Mouse (Mus musculus) heart, embryonic 13.5 days (tissue): ENCODE data around the gene Slc30a4. TPM values are rescaled to one million over a fixed set of nuclear protein-coding genes. Genes with fewer than 3 reads are reported as not detected.

Source experiments
- ATAC-seq: fragments of 200-750 bp; cut with Nextera tagmentation; 2 replicates; pipeline ENCODE4 v1.8.0; 2017; ENCODE audit warnings: moderate TSS enrichment; ENCODE audit not compliant: insufficient number of reproducible peaks, low FRiP score, low TSS enrichment; ENCODE audit errors: extremely low read depth
- H3K27ac ChIP-seq: fragments of 300-500 bp; sonication (generic); replicated peaks from 2 replicates; pipeline ENCODE4 v1.5.1; 2015; ENCODE audit warnings: moderate library complexity, mild to moderate bottlenecking, inconsistent platforms
- H3K27me3 ChIP-seq: fragments of 300-500 bp; sonication (generic); replicated peaks from 2 replicates; pipeline ENCODE4 v1.6.1; 2015; ENCODE audit warnings: mild to moderate bottlenecking, inconsistent platforms
- H3K36me3 ChIP-seq: fragments of 300-500 bp; sonication (generic); 2 replicates; pipeline ENCODE4 v1.6.1; 2015; ENCODE audit warnings: mild to moderate bottlenecking, inconsistent platforms
- H3K4me1 ChIP-seq: fragments of 300-500 bp; sonication (generic); 2 replicates; pipeline ENCODE4 v1.6.1; 2015; ENCODE audit warnings: inconsistent platforms
- H3K4me2 ChIP-seq: fragments of 300-500 bp; sonication (generic); 2 replicates; pipeline ENCODE4 v1.6.1; 2015; ENCODE audit warnings: inconsistent platforms, mild to moderate bottlenecking, moderate library complexity
- H3K4me3 ChIP-seq: fragments of 300-500 bp; sonication (generic); 2 replicates; pipeline ENCODE4 v1.5.1; 2015; ENCODE audit warnings: moderate library complexity, mild to moderate bottlenecking, inconsistent platforms
- H3K9ac ChIP-seq: fragments of 300-500 bp; sonication (generic); 2 replicates; pipeline ENCODE4 v1.6.1; 2015; ENCODE audit warnings: inconsistent platforms, mild to moderate bottlenecking, moderate library complexity
- H3K9me3 ChIP-seq: fragments of 300-500 bp; sonication (generic); 2 replicates; pipeline ENCODE4 v1.6.1; 2016; ENCODE audit warnings: inconsistent platforms
- WGBS: fragments of 180-500 bp; shearing (Covaris S2); methylation state at CpG from one replicate; pipeline ENCODE4 v1.1.7; 2015; ENCODE audit warnings: mixed read lengths; 5-methylcytosine and 5-hydroxymethylcytosine counted together
- polyA plus RNA-seq: library from polyadenylated mRNA; unstranded; fragments of >200 nt; fragmentation: Nextera tagmentation; extraction: Ambion mirVana; gene quantifications from 2 replicates; pipeline ENCODE4 v1.2.1, GENCODE M21; 2015

The Slc30a4 gene
- polyA plus RNA-seq: 4.8 and 5.2 TPM in 2 replicates

- Histone ChIP-seq H3K9ac (peak within 1 kb of the TSS; percentile 90), H3K4me1 (peaks cover 15% of the 10 kb centered on the region), H3K36me3 (no peaks in the 10 kb centered on the region), H3K9me3 (no peaks in the 10 kb centered on the region), H3K4me2 (peak within 1 kb of the TSS; percentile 89), H3K27ac (peak within 1 kb of the TSS; percentile 66), H3K4me3 (peak within 1 kb of the TSS; percentile 75), H3K27me3 (peaks cover 3% of the 10 kb centered on the region; the same call in 1 of the 2 replicates)
- under 1% methylated on average over 105 of the region's 111 CpGs for WGBS
- peak; percentile 90 for ATAC-seq
Observed at GRCm38 (mm10) chr2:122702181-122703036, at the start of gene Slc30a4. TSS of gene Slc30a4 (minus strand) at chr2:122702663.

- H3K27ac ChIP-seq: no peak overlapping the region
- no peaks in the 10 kb centered on the region for H3K4me1 ChIP-seq
- no peak overlapping the region for H3K9ac ChIP-seq
- no peaks in the 10 kb centered on the region for H3K9me3 ChIP-seq
- H3K27me3 ChIP-seq: no peaks in the 10 kb centered on the region
- H3K36me3 ChIP-seq: peaks cover 71% of the 10 kb centered on the region
- no peak overlapping the region for H3K4me3 ChIP-seq
- WGBS: 80% methylated on average over 9 of the region's 9 CpGs
- ATAC-seq: no peak
- no peak overlapping the region for H3K4me2 ChIP-seq
Observed at GRCm38 (mm10) chr2:122746461-122746860, 44.0 kb upstream of the Slc30a4 start.

GRCm38 (mm10) chr2:122739023-122739422 is 36.6 kb upstream of the Slc30a4 start:
- Histone ChIP-seq H3K4me3 (peak overlapping the region; percentile 93), H3K9ac (peak overlapping the region; percentile 96), H3K36me3 (peaks cover 18% of the 10 kb centered on the region), H3K27ac (peak overlapping the region; percentile 95; the same call in 1 of the 2 replicates), H3K4me2 (peak overlapping the region; percentile 84), H3K9me3 (no peaks in the 10 kb centered on the region), H3K27me3 (peaks cover 18% of the 10 kb centered on the region), H3K4me1 (peaks cover 10% of the 10 kb centered on the region)
- ATAC-seq: no peak
- WGBS: 30% methylated on average over 7 of the region's 7 CpGs

- peak within 1 kb of the TSS; percentile 96 for H3K9ac ChIP-seq
- H3K36me3 ChIP-seq: peaks cover 11% of the 10 kb centered on the region
- H3K4me3 ChIP-seq: peak within 1 kb of the TSS; percentile 93
- H3K4me2 ChIP-seq: peak within 1 kb of the TSS; percentile 84
- no peaks in the 10 kb centered on the region for H3K9me3 ChIP-seq
- peak; percentile 80 for ATAC-seq
- peaks cover 25% of the 10 kb centered on the region for H3K27me3 ChIP-seq
- WGBS: under 1% methylated on average over 50 of the region's 59 CpGs
- H3K4me1 ChIP-seq: peaks cover 10% of the 10 kb centered on the region
- peak within 1 kb of the TSS; percentile 95 for H3K27ac ChIP-seq
Observed at GRCm38 (mm10) chr2:122737894-122738830, 35.7 kb upstream of the Slc30a4 start, which contains the start of gene Bloc1s6. TSS of gene Bloc1s6 (plus strand) at chr2:122738503.

GRCm38 (mm10) chr2:122731456-122731855 is 29.0 kb upstream of the Slc30a4 start:
- Histone ChIP-seq H3K4me2 (no peak overlapping the region), H3K27ac (no peak overlapping the region), H3K36me3 (no peaks in the 10 kb centered on the region), H3K4me3 (no peak overlapping the region), H3K27me3 (peaks cover 35% of the 10 kb centered on the region), H3K4me1 (0 out of 2 replicates have a peak, but pooled peaks cover under 1% of the 10 kb centered on the region), H3K9me3 (no peaks in the 10 kb centered on the region), H3K9ac (no peak overlapping the region)
- whole genome bisulfite sequencing: 64% methylated on average over 2 of the region's 2 CpGs
- no peak for ATAC-seq

GRCm38 (mm10) chr2:122725604-122726003 is 23.1 kb upstream of the Slc30a4 start:
- Histone ChIP-seq H3K9ac (no peak overlapping the region), H3K4me3 (no peak overlapping the region), H3K9me3 (no peaks in the 10 kb centered on the region), H3K4me2 (no peak overlapping the region), H3K36me3 (no peaks in the 10 kb centered on the region), H3K4me1 (peaks cover 4% of the 10 kb centered on the region; the same call in 1 of the 2 replicates), H3K27ac (no peak overlapping the region), H3K27me3 (peaks cover 6% of the 10 kb centered on the region; the same call in 1 of the 2 replicates)
- ATAC-seq: no peak
- WGBS: 53% methylated on average over 10 of the region's 10 CpGs

GRCm38 (mm10) chr2:122720564-122720963 is 18.1 kb upstream of the Slc30a4 start:
- no peaks in the 10 kb centered on the region for H3K9me3 ChIP-seq
- no peak overlapping the region for H3K4me3 ChIP-seq
- ATAC-seq: no peak
- H3K27ac ChIP-seq: no peak overlapping the region
- no peak overlapping the region for H3K4me2 ChIP-seq
- no peaks in the 10 kb centered on the region for H3K36me3 ChIP-seq
- WGBS: 58% methylated on average over 3 of the region's 3 CpGs
- H3K4me1 ChIP-seq: no peaks in the 10 kb centered on the region
- H3K27me3 ChIP-seq: 0 out of 2 replicates have a peak, but pooled peaks cover 3% of the 10 kb centered on the region
- no peak overlapping the region for H3K9ac ChIP-seq

- Histone ChIP-seq H3K27me3 (0 out of 2 replicates have a peak, but pooled peaks cover 3% of the 10 kb centered on the region), H3K9ac (no peak overlapping the region), H3K9me3 (no peaks in the 10 kb centered on the region), H3K27ac (no peak overlapping the region), H3K4me3 (no peak overlapping the region), H3K4me1 (no peaks in the 10 kb centered on the region), H3K36me3 (no peaks in the 10 kb centered on the region), H3K4me2 (no peak overlapping the region)
- WGBS: 51% methylated on average over 1 of the region's 1 CpGs
- no peak for ATAC-seq
Observed at GRCm38 (mm10) chr2:122719232-122719631, 16.8 kb upstream of the Slc30a4 start.

GRCm38 (mm10) chr2:122716301-122716842 is 13.9 kb upstream of the Slc30a4 start:
- Histone ChIP-seq H3K4me1 (no peaks in the 10 kb centered on the region), H3K27me3 (no peaks in the 10 kb centered on the region), H3K4me2 (no peak overlapping the region), H3K9me3 (no peaks in the 10 kb centered on the region), H3K9ac (no peak overlapping the region), H3K4me3 (no peak overlapping the region), H3K36me3 (no peaks in the 10 kb centered on the region), H3K27ac (no peak overlapping the region)
- 72% methylated on average over 3 of the region's 3 CpGs for WGBS
- ATAC-seq: no peak

- WGBS: 56% methylated on average over 5 of the region's 5 CpGs
- no peaks in the 10 kb centered on the region for H3K9me3 ChIP-seq
- ATAC-seq: no peak
Observed at GRCm38 (mm10) chr2:122715148-122715692, 12.8 kb upstream of the Slc30a4 start.

More at GRCm38 (mm10) chr2:122715148-122715692, 12.8 kb upstream of the Slc30a4 start:
- H3K4me1 ChIP-seq: no peaks in the 10 kb centered on the region
- H3K4me2 ChIP-seq: no peak overlapping the region
- no peaks in the 10 kb centered on the region for H3K27me3 ChIP-seq
- no peak overlapping the region for H3K27ac ChIP-seq
- no peak overlapping the region for H3K4me3 ChIP-seq
- H3K36me3 ChIP-seq: no peaks in the 10 kb centered on the region
- H3K9ac ChIP-seq: no peak overlapping the region
